Mouse (Mus musculus) forebrain, embryonic 16.5 days (tissue): Measurements from ENCODE around the gene Arfgap1. TPM values are rescaled to one million over a fixed set of nuclear protein-coding genes. Genes with fewer than 3 reads are reported as not detected.

Experiments
- ATAC-seq: fragments of 200-750 bp; cut with Nextera tagmentation; 2 replicates; pipeline ENCODE4 v1.8.0; 2017; ENCODE audit warnings: mild to moderate bottlenecking, moderate library complexity
- H3K27ac ChIP-seq: fragments of 300-500 bp; sonication (generic); 2 replicates; pipeline ENCODE4 v1.5.1; 2014; ENCODE audit warnings: low read length, control low read depth
- H3K27me3 ChIP-seq: fragments of 300-500 bp; sonication (generic); replicated peaks from 2 replicates; pipeline ENCODE4 v1.6.1; 2014; ENCODE audit warnings: low read length; ENCODE audit not compliant: control insufficient read depth, insufficient read depth
- H3K36me3 ChIP-seq: fragments of 300-500 bp; sonication (generic); 2 replicates; pipeline ENCODE4 v1.6.1; 2014; ENCODE audit not compliant: control insufficient read depth, insufficient read depth
- H3K4me1 ChIP-seq: fragments of 300-500 bp; sonication (generic); replicated peaks from 2 replicates; pipeline ENCODE4 v1.6.1; 2014; ENCODE audit warnings: low read length; ENCODE audit not compliant: control insufficient read depth, insufficient read depth
- H3K4me2 ChIP-seq: fragments of 300-500 bp; sonication (generic); 2 replicates; pipeline ENCODE4 v1.6.1; 2014; ENCODE audit warnings: mild to moderate bottlenecking, low read length, control low read depth
- H3K4me3 ChIP-seq: fragments of 300-500 bp; sonication (generic); replicated peaks from 2 replicates; pipeline ENCODE4 v1.5.1; 2014; ENCODE audit warnings: mild to moderate bottlenecking, low read length, control low read depth
- H3K9ac ChIP-seq: fragments of 300-500 bp; sonication (generic); replicated peaks from 2 replicates; pipeline ENCODE4 v1.6.1; 2014; ENCODE audit warnings: low read depth, low read length, control low read depth
- H3K9me3 ChIP-seq: fragments of 300-500 bp; sonication (generic); 2 replicates; pipeline ENCODE4 v1.6.1; 2016; ENCODE audit warnings: low read length; ENCODE audit not compliant: control insufficient read depth
- WGBS: fragments of 180-500 bp; shearing (Covaris S2); extraction: QIAGEN DNeasy Blood & Tissue Kit; methylation state at CpG from one replicate; pipeline ENCODE4 v1.1.7; 2014; 5-methylcytosine and 5-hydroxymethylcytosine counted together
- polyA plus RNA-seq: library from polyadenylated mRNA; unstranded; fragments of >200 nt; fragmentation: Nextera tagmentation; extraction: Ambion mirVana; gene quantifications from 2 replicates; pipeline ENCODE4 v1.2.1, GENCODE M21; 2015

Arfgap1 gene
- polyA plus RNA-seq, 1 experiment from 2014 or later: 125 TPM

GRCm38 (mm10) chr2:180966092-180966882 lies 738 bp upstream of the Arfgap1 start:
- H3K4me3 ChIP-seq: peak overlapping the region; percentile 80
- peaks cover 21% of the 10 kb centered on the region for H3K4me1 ChIP-seq
- H3K27ac ChIP-seq: peak overlapping the region; percentile 83; the same call in 1 of the 2 replicates
- peak overlapping the region; percentile 86 for H3K9ac ChIP-seq
- 11% methylated on average over 14 of the region's 14 CpGs for WGBS
- H3K27me3 ChIP-seq: no peaks in the 10 kb centered on the region
- H3K9me3 ChIP-seq: no peaks in the 10 kb centered on the region
- ATAC-seq: no peak
- peak overlapping the region; percentile 76 for H3K4me2 ChIP-seq
- peaks cover under 1% of the 10 kb centered on the region; the same call in 1 of the 2 replicates for H3K36me3 ChIP-seq

- Histone ChIP-seq H3K27me3 (no peaks in the 10 kb centered on the region), H3K9me3 (no peaks in the 10 kb centered on the region), H3K36me3 (peaks cover 39% of the 10 kb centered on the region), H3K4me3 (no peak overlapping the region), H3K27ac (no peak overlapping the region), H3K4me2 (no peak overlapping the region), H3K9ac (no peak overlapping the region), H3K4me1 (no peaks in the 10 kb centered on the region)
- WGBS: 91% methylated on average over 6 of the region's 6 CpGs
- ATAC-seq: no peak
These were observed 14.1 kb downstream of the Arfgap1 start for GRCm38 (mm10) chr2:180981133-180981532.

GRCm38 (mm10) chr2:180985635-180986034 lies 18.6 kb downstream of the Arfgap1 start:
- Histone ChIP-seq H3K9ac (no peak overlapping the region), H3K4me3 (no peak overlapping the region), H3K9me3 (no peaks in the 10 kb centered on the region), H3K27me3 (no peaks in the 10 kb centered on the region), H3K4me2 (no peak overlapping the region), H3K36me3 (peaks cover 13% of the 10 kb centered on the region), H3K27ac (no peak overlapping the region), H3K4me1 (no peaks in the 10 kb centered on the region)
- no peak for ATAC-seq
- 71% methylated on average over 2 of the region's 2 CpGs for WGBS

- no peaks in the 10 kb centered on the region for H3K9me3 ChIP-seq
- H3K4me2 ChIP-seq: no peak within 1 kb of the TSS
- no peaks in the 10 kb centered on the region for H3K27me3 ChIP-seq
- ATAC-seq: no peak
- H3K4me3 ChIP-seq: no peak within 1 kb of the TSS
- peaks cover 7% of the 10 kb centered on the region for H3K36me3 ChIP-seq
- H3K4me1 ChIP-seq: no peaks in the 10 kb centered on the region
- 64% methylated on average over 2 of the region's 2 CpGs for WGBS
- no peak within 1 kb of the TSS for H3K27ac ChIP-seq
- H3K9ac ChIP-seq: no peak within 1 kb of the TSS
These were observed 19.4 kb downstream of the Arfgap1 start, which contains the start of gene Col20a1 for GRCm38 (mm10) chr2:180986449-180986848. Gene Col20a1, plus strand, starts transcription at chr2:180986535.

- Histone ChIP-seq H3K27ac (no peak overlapping the region), H3K27me3 (no peaks in the 10 kb centered on the region), H3K4me1 (no peaks in the 10 kb centered on the region), H3K4me3 (no peak overlapping the region), H3K36me3 (peaks cover 5% of the 10 kb centered on the region; the same call in 1 of the 2 replicates), H3K4me2 (no peak overlapping the region), H3K9me3 (no peaks in the 10 kb centered on the region), H3K9ac (no peak overlapping the region)
- no peak for ATAC-seq
- WGBS: 93% methylated on average over 1 of the region's 1 CpGs
These were observed 20.0 kb downstream of the Arfgap1 start for GRCm38 (mm10) chr2:180987001-180987400.

GRCm38 (mm10) chr2:180987432-180988030 lies 20.5 kb downstream of the Arfgap1 start:
- 63% methylated on average over 5 of the region's 5 CpGs for WGBS
- no peak overlapping the region for H3K27ac ChIP-seq
- no peak overlapping the region for H3K4me2 ChIP-seq
- no peaks in the 10 kb centered on the region for H3K4me1 ChIP-seq
- no peaks in the 10 kb centered on the region for H3K27me3 ChIP-seq
- H3K36me3 ChIP-seq: no peaks in the 10 kb centered on the region
- no peak for ATAC-seq
- H3K9ac ChIP-seq: no peak overlapping the region
- H3K4me3 ChIP-seq: no peak overlapping the region
- no peaks in the 10 kb centered on the region for H3K9me3 ChIP-seq

GRCm38 (mm10) chr2:180988347-180988913 lies 21.4 kb downstream of the Arfgap1 start:
- no peak overlapping the region for H3K4me3 ChIP-seq
- no peak overlapping the region for H3K9ac ChIP-seq
- no peak overlapping the region for H3K4me2 ChIP-seq
- no peaks in the 10 kb centered on the region for H3K36me3 ChIP-seq
- WGBS: 63% methylated on average over 3 of the region's 3 CpGs
- no peaks in the 10 kb centered on the region for H3K9me3 ChIP-seq
- no peaks in the 10 kb centered on the region for H3K4me1 ChIP-seq
- no peaks in the 10 kb centered on the region for H3K27me3 ChIP-seq
- no peak for ATAC-seq
- H3K27ac ChIP-seq: no peak overlapping the region

- Histone ChIP-seq H3K4me3 (no peak overlapping the region), H3K4me1 (no peaks in the 10 kb centered on the region), H3K9me3 (no peaks in the 10 kb centered on the region), H3K36me3 (no peaks in the 10 kb centered on the region), H3K27ac (no peak overlapping the region), H3K27me3 (no peaks in the 10 kb centered on the region), H3K4me2 (no peak overlapping the region), H3K9ac (no peak overlapping the region)
- 86% methylated on average over 1 of the region's 1 CpGs for WGBS
- ATAC-seq: no peak
These were observed 21.9 kb downstream of the Arfgap1 start for GRCm38 (mm10) chr2:180988948-180989347.

GRCm38 (mm10) chr2:180990347-180990746 lies 23.3 kb downstream of the Arfgap1 start:
- Histone ChIP-seq H3K4me3 (no peak overlapping the region), H3K4me2 (no peak overlapping the region), H3K36me3 (no peaks in the 10 kb centered on the region), H3K4me1 (no peaks in the 10 kb centered on the region), H3K9ac (no peak overlapping the region), H3K9me3 (no peaks in the 10 kb centered on the region), H3K27ac (no peak overlapping the region), H3K27me3 (no peaks in the 10 kb centered on the region)
- 54% methylated on average over 4 of the region's 4 CpGs for WGBS
- no peak for ATAC-seq
